Mouse (Mus musculus): ENCODE data around the gene Snhg11.

Snhg11 gene

DNA sequence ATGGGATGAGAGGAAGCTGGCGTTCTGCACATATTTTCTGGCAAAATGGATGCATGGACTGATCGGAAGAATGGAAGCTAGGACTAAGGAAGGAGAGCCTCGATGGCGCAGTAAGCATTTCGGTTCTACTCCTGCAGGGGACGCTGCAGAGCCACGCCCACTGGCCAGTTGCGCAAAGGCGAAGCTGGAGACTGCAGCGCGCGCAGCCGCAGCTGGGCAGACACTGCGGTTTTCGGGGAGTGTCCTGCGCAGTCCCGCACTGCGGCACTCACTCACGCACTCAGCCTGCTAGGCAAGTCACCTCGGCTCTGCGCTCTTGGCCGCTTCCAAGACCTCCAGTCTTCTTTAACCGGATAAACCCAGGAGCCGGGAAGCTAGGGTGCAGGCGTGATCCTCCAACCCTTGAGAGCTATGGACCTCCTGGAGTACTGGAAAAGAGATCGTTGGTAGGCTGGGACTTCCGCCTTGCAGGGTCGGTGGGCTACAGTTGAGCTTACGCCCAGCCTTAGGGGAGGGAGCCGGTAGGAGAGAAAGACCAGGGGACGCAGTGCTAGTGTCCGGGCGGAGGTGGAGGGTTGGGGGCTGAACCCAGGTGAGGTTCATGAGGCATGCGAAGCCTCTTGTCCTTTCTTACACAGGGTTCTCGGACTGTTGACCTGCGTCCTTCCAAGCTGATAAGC, at the start of gene Snhg11:
TSS of gene Snhg11 (plus strand) at position 196 of the 680 bp plus-strand sequence.
- DNase-seq (ENCODE audit: low read depth) = no peak

GRCm38 (mm10) chr2:158334356-158334755, 41.1 kb upstream of the Snhg11 start:
- peak; percentile 56 for DNase-seq (ENCODE audit: low read depth)

- no peak for DNase-seq (ENCODE audit: low read depth)
These were observed 37.7 kb upstream of the Snhg11 start for GRCm38 (mm10) chr2:158337698-158338097.

DNA sequence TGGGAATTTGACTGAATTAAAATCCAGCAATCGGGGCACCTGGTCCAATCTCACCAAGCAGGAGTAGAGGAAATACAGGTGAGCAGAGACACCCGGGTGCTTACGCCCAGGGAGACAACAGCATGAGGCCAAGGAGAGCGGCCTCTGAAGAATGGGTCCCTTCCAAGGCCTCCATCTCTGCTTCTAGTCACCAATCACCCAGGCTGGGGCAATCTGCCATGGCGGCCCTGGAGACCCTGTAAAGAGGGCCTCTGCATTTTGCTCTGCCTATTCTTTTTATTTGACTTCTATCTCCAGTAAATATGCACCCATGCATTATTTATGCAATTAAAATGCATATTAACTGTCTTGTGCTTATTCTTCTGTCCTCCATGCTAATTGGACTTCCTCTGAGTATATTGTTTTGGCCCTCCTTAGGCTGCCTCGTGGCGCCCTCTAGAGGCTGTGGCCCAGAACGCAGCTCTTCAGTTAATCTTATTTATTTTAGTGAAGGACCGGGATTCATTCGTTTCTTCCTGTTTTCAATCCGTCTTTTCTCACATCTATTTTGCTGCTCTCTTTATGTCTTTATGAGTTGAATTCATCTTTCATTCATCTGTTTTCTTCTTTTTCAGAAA, 35.4 kb upstream of the Snhg11 start:
- DNase-seq (ENCODE audit: low read depth) = peak; percentile 88

DNA sequence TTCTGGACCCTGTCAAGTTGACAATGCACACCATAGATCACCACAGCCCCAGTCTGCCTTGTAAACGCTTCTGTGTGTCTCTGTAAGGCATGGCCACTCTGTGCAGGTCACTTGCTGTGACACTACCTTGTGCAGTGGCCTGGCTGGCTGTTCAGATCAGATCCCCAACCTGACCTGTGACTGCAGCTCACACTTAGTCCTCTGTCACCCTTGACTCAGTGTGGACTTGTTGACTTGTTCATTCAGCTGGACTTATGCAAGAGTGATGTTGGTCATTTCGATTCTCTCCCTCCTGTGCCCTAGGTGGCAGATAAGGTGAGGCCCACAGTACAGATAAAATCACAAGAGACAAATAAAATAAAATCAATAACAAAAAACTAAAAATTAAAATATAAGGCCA, 34.1 kb upstream of the Snhg11 start:
- DNase-seq (ENCODE audit: low read depth) = no peak

DNA sequence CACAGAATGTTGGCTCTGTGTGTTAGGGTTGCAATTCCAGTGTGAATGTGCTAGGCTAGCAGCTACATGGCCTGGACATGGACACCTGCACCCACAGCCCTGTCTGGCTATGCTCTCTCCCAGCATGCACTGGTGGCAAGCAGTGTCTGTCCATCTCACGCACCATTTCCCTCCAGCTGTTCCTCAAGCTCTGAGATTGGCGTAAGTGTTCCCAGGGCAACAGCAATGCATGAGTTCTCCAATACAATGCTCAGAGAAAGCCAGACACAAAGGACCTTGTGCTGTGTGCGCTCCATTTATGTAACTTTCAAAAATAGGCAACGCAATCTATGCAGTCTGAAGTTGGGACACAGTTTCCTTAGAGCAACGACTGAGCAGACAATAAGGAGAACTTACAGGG, 31.9 kb upstream of the Snhg11 start:
- no peak for DNase-seq (ENCODE audit: low read depth)

GRCm38 (mm10) chr2:158346467-158346866, 29.0 kb upstream of the Snhg11 start:
- DNase-seq (ENCODE audit: low read depth) = no peak

DNA sequence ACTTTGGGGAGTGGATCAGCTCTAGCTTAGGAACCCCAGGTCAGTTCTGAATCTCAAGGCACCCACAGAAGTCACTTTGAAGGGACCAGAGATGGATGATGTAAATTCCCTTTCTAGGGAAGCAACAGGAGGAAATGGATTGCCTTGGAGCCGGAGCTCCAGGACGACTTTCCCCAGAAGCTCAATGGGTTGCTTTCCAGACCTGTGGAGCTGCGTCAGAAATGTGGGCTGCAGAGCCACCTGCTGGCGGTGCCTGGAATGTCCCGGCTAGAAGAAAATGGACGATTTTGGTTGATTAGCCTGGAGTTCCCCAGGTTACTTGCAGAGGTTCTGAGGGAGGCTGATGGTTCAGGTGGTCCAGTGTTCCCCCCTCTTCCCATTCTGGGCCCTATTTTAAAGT, 27.6 kb upstream of the Snhg11 start:
- DNase-seq (ENCODE audit: low read depth) = peak; percentile 84

DNA sequence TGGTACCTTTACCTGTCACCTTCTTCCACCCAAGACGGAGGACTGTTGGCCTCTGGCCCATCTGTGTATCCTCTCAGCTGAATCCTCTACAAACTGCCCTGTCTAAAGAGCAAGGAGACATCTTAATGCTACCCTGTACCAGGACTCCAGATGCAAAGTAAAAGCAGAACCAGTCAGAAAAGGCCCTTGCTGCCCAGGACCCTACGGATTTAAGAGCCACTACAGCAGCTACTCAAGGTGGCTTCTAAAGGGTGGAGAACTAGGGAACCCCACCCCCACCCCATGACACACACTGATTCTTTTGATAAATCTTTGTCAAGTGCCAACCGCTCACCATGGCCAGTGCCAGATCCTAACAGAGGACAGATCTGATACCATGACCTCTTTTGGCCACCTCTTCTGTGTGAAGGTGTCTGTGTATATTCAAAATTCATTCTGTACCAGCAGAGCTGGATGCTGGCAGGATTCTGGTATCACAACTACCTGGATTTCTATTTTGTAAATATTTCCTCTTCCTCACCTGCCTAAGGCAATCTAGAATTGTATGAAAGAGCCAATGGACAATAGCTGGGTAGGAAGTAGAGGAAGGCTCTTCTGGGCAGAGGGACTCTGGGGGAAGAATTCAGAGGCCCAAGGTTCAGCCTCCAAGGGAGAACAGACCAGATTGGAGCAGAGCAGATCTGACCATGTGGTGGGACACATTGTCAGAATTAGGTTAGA, 22.5 kb upstream of the Snhg11 start:
- no peak for DNase-seq (ENCODE audit: low read depth)

DNA sequence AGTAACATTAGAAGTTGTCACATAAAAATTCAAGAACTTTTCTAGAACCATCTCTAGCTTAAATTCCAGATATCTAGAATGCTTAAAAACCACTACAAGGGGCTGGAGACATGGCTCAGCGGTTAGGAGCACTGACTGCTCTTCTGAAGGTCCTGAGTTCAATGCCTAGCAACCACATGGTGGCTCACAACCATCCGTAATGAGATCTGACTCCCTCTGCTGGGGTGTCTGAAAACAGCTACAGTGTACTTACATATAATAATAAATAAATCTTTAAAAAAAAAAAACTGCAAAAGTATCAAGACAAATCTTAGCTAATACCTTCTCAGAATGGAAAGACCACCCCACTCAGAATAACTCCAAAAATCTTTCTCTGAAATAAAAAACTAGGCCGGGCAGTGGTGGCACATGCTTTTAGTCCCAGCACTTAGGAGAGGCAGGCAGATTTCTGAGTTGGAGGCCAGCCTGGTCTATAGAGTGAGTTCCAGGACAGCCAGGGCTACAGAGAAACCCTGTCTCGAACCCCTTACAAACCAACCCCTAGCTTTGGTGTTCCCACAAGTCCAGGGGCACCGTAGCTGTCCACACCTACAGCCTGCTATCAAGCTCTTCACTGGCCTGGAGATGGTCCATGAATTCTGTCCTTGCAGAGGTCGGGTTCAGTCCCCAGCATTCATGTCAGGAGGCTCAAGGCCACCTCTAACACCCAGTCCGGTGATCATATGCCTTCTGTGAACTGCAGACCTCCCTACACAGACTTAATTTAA, 20.9 kb upstream of the Snhg11 start:
- peak; percentile 26 for DNase-seq (ENCODE audit: low read depth)

- no peak for DNase-seq (ENCODE audit: low read depth)
These were observed 20.2 kb upstream of the Snhg11 start for GRCm38 (mm10) chr2:158355238-158355637.

- DNase-seq (ENCODE audit: low read depth) = no peak
These were observed 19.3 kb upstream of the Snhg11 start for GRCm38 (mm10) chr2:158356121-158356520.

GRCm38 (mm10) chr2:158359757-158360620, 15.4 kb upstream of the Snhg11 start:
- DNase-seq (ENCODE audit: low read depth) = no peak

- DNase-seq (ENCODE audit: low read depth) = peak; percentile 92
These were observed 14.4 kb upstream of the Snhg11 start for GRCm38 (mm10) chr2:158360873-158361677.

DNA sequence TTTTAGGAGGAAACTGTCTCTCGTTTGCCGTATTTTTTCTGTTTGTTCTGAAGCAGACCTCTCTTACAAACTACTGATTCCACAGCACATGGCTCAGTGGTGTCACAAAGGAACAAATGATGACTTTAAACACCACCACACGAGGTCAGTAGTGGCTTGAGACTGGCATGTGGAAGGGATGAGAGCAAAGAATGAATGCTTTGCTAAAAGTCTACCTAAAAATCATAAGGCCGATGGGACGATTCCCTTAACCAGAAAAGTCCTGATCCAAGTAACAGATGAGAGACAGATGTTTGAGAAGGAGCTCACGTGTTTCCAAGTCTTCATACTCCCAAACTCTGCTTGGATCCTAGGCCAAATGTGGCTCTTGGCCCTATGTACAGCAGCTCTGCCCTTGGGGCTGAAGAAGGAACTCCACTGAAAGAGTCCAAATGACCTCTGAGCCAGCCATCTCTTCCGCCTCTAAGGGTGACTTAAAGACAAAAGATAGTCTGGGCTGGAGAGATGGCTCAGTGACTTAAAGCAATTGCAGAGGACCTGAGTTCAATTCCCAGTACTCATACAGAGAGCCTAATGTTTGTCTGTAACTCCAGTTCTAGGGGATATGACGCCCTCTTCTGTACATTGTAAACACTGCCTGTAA, 13.6 kb upstream of the Snhg11 start:
- no peak for DNase-seq (ENCODE audit: low read depth)

- DNase-seq (ENCODE audit: low read depth) = no peak
These were observed 11.3 kb upstream of the Snhg11 start for GRCm38 (mm10) chr2:158364175-158364574.

- DNase-seq (ENCODE audit: low read depth) = no peak
These were observed 10.2 kb upstream of the Snhg11 start for GRCm38 (mm10) chr2:158365099-158365850.

DNA sequence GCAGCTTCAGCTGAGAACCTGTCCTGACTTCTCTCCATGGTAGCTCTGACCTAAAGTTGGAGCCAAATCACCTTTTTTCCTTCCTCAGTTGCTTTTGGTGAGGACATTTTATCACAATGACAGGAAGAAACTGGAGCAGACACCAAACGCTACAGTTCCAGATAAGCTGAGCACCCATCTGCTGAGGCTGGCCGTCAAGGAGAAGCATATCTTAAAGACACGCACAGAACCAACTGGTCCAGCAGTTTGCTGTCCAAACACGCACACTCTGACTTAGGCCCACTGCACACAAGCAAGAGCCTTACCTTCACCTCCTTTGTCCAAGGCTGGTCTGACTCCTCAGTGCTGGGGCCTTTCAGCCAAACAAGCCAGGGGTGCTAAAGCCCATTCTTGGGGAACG, 7.8 kb upstream of the Snhg11 start:
- DNase-seq (ENCODE audit: low read depth) = no peak

DNA sequence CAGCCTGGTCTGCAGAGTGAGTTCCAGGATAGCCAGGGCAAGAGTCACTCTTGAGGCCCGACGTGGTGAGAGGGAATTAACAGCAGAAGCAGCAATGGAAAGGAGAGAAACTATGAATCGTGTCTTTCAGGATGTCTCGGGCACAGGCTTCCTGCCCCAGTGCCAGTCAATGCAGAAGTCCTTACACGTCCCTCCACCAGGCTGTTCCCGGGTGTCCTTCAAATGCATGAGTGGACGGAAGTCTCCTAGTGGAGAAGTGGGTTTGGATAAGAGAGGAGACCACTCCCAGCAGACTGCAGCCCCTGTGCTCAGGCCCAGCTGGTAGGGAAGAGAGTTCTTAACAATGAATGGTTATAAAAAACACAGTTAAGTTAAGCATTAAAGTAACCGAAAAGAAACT, 7.1 kb upstream of the Snhg11 start:
- DNase-seq (ENCODE audit: low read depth) = no peak

All from naive thymus-derived CD4-positive, alpha-beta T cell, adult 2 months (primary cell).